Mouse (Mus musculus) C2C12 (cell line): ENCODE measurements around the gene 4930595D18Rik.

Experiments used
- CTCF ChIP-seq: IDR thresholded peaks from one replicate; pipeline ENCODE4 v1.5.1; 2011; ENCODE audit not compliant: control insufficient read depth, insufficient read depth, insufficient read length
- MAX ChIP-seq: IDR thresholded peaks from one replicate; pipeline ENCODE4 v1.6.1; 2011; ENCODE audit warnings: mild to moderate bottlenecking, control low read depth
- MYOG ChIP-seq: IDR thresholded peaks from one replicate; pipeline ENCODE4 v1.6.1; 2011; ENCODE audit not compliant: control insufficient read depth, insufficient read length; ENCODE audit errors: extremely low read depth
- USF1 ChIP-seq: IDR thresholded peaks from one replicate; pipeline ENCODE4 v1.6.1; 2011; ENCODE audit warnings: low read depth, mild to moderate bottlenecking, control low read depth, moderate library complexity

DNA sequence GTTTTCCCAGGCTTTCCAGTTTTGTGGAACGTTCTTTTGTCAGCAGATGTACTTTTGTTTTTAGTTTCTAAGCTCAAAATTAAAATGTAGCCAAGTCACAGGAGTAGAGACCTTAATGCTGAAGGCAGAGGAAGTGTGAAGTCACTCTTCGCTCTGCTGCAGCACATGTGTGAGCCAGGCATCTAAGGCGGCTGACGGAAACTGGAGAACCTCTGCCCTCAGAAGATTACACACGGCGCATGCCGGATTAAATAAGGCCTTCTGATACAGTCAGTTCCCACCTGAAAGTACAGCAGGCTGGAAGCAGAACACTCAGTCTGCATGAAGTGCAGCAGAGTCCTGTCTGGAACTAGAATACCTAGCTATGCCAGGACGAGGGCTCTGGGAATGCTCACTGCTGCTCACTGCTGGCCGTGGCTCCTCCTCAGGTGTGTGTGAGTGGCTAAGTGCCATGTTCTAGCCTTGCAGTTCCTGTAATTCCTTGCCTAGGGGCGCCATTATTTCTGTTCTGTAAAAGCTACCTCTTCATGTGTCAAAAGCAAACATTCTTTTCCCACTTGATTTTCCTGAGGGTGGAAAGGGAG lies 41.0 kb upstream of the 4930595D18Rik start:
- TF ChIP-seq MAX (no peak), CTCF (no peak), USF1 (no peak), MYOG (no peak)
